Mouse (Mus musculus) c-Kit-positive CD71-positive TER-119-negative erythroid progenitor cells, embryonic 14.5 days (primary cell): ENCODE results near the gene Capn9.

Source experiments
- DNase-seq: peaks from one replicate; pipeline ENCODE4 v3.0.0-alpha.2; 2013; ENCODE audit warnings: low read depth

Capn9 gene

GRCm38 (mm10) chr8:124641599-124641998 lies 65.7 kb downstream of the Capn9 start:
- no peak for DNase-seq

- no peak for DNase-seq
Observed at GRCm38 (mm10) chr8:124643540-124644339, 67.8 kb downstream of the Capn9 start.

GRCm38 (mm10) chr8:124648311-124648710 lies 72.4 kb downstream of the Capn9 start:
- DNase-seq, result no peak

GRCm38 (mm10) chr8:124651776-124652175 lies 75.9 kb downstream of the Capn9 start:
- no peak for DNase-seq

- no peak for DNase-seq
Observed at GRCm38 (mm10) chr8:124652546-124652945, 76.6 kb downstream of the Capn9 start.

GRCm38 (mm10) chr8:124653568-124654475 lies 77.9 kb downstream of the Capn9 start:
- DNase-seq, result no peak

GRCm38 (mm10) chr8:124657961-124658360 lies 82.0 kb downstream of the Capn9 start:
- DNase-seq, result peak; percentile 66

- DNase-seq, result peak; percentile 75
Observed at GRCm38 (mm10) chr8:124658415-124658814, 82.5 kb downstream of the Capn9 start.

GRCm38 (mm10) chr8:124661781-124662180 lies 85.9 kb downstream of the Capn9 start:
- DNase-seq, result no peak

GRCm38 (mm10) chr8:124662446-124663111 lies 86.7 kb downstream of the Capn9 start:
- peak; percentile 22 for DNase-seq

GRCm38 (mm10) chr8:124663112-124663873 lies 87.4 kb downstream of the Capn9 start, which contains the start of gene 2310022B05Rik:
2310022B05Rik (minus strand) TSS chr8:124663369.
- DNase-seq, result peak; percentile 67

- no peak for DNase-seq
Observed at GRCm38 (mm10) chr8:124663874-124664230, 87.9 kb downstream of the Capn9 start.

GRCm38 (mm10) chr8:124664414-124664813 lies 88.5 kb downstream of the Capn9 start:
- DNase-seq, result no peak
